Mouse (Mus musculus) T-helper 17 cell (primary cell): Measurements from ENCODE around the gene Rad51b.

Experiments
- in situ Hi-C, 2 experiments: fragments of 300-600 bp; cut with MboI, MseI; formaldehyde crosslinking; loops; 1 replicate in 1 of 2; 2 replicates in 1 of 2; pipeline ENCODE4 v1.15.1; 2025; ENCODE audit warnings: high pct_unique_total_duplicates in 2 of 2

Gene Rad51b

GRCm38 (mm10) chr12:79433724-79434442, 136.8 kb downstream of the Rad51b start:
- in situ Hi-C loops = no loop called here

DNA sequence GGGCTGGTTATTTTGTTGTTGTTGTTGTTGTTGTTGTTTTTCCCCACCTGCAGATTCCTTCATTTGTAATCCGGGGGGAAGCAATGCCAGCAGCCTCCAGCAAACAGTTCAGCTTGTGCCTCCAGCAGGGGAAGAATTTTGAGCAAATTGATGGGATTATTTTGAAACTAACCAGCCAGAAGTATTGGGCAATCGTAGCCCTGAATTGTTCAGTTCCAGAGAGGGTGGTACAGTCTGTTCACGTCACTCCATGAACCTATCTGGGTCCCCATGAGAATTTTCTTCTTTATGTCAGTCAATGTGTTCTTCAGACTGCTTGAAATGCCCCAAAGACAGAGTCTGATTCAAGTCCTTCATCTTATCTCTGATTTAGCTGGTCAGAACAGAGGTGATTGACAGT, 138.4 kb downstream of the Rad51b start:
- in situ Hi-C loops = no loop called here

DNA sequence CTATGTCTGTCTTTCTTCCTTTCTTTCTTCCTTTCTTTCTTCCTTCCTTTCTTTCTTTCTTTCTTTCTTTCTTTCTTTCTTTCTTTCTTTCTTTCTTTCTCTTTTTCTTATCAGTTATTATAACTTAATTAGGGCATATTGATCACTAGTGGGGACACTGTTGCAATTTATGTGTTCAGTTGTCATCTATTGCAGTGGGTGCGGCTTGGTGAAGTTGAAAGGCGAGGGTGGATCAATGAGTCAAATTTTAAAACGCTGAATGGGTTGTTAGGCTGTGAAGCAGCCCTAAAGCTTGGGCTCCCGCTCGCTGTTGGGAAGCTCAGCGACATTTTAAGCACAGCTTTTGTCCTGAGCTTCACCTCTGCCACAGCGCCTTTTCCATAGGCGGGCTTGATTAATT, 139.0 kb downstream of the Rad51b start:
- in situ Hi-C loops = no loop called here

DNA sequence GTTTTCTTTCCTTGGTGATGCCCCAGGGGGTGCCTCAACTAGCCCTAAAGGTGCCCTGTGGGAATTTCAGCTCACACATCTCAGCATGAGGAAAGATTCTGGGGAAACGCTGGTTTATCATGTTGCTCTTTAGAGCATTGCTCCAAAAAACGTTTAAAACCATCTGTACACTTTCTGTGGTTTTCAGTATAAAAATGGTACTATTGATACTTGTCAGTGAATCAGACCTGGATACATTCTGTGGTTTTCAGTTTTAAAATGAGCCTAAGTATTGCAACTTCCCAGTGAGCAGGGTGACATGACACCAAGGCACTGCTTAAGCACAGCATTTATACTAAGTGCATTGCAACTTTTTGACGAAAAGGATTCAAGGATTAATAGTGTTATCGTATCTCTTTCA, 139.8 kb downstream of the Rad51b start:
- in situ Hi-C loops = no loop called here

GRCm38 (mm10) chr12:79437572-79437971, 140.5 kb downstream of the Rad51b start:
- in situ Hi-C loops = no loop called here

GRCm38 (mm10) chr12:79439961-79440360, 142.9 kb downstream of the Rad51b start:
- in situ Hi-C loops = no loop called here

- in situ Hi-C loops = no loop called here
Observed at GRCm38 (mm10) chr12:79441210-79442005, 144.3 kb downstream of the Rad51b start.

GRCm38 (mm10) chr12:79442126-79442525, 145.0 kb downstream of the Rad51b start:
- in situ Hi-C loops = no loop called here

GRCm38 (mm10) chr12:79442836-79443390, 145.8 kb downstream of the Rad51b start:
- in situ Hi-C loops = no loop called here

- in situ Hi-C loops = no loop called here
Observed at GRCm38 (mm10) chr12:79444646-79445045, 147.6 kb downstream of the Rad51b start.

DNA sequence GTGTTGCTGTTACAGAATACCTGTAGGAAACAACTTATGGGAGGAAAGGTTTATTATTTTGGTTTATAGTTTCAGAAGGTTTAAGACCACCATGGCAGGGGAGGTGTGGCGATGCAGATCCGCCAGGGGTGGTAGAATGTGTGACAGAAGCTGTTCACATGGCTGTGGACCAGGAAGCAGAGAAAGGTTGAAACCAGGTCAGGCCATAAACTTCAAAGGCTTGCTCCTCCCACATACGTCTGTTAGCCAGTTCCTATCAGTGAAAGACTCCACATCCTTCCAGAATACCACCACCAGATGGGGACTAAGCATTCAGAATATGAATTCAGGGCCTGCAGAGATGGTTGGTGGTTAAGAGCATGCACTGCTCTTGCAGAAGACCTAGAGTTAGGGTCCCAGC, 150.0 kb downstream of the Rad51b start:
- in situ Hi-C loops = no loop called here

DNA sequence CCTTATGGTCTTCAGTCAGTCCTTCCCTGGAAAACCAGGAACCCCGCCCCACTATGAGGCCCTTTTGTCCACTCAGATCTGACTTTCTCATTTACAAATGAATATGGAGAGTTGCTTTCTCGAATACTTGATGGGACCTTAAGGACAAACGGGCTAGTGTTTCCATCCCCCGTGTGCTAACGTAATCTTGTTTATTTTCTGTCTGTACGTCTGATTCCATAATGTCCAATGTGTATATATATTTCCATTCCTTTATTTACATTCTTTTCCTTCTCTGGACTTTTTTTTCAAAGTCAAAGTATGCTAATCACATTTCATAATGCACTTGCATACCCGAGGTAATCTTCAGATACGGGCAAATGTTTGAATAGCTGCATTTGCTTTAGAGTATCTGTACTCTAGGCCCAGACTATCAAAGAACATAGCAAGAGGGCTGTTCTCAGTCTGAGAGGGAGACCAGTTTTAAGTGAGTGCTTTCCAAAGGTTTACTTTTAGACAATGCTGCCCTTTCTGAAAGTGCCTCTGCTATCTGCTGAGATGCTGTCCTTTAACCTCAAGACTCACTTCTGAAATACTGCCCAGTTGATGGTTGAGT, 152.8 kb downstream of the Rad51b start:
- in situ Hi-C loops = no loop called here

- in situ Hi-C loops = no loop called here
Observed at GRCm38 (mm10) chr12:79452882-79453281, 155.8 kb downstream of the Rad51b start.

GRCm38 (mm10) chr12:79454017-79454416, 156.9 kb downstream of the Rad51b start:
- in situ Hi-C loops = no loop called here

- in situ Hi-C loops = no loop called here
Observed at GRCm38 (mm10) chr12:79455061-79455847, 158.2 kb downstream of the Rad51b start.

GRCm38 (mm10) chr12:79455848-79456164, 158.7 kb downstream of the Rad51b start:
- in situ Hi-C loops = no loop called here

DNA sequence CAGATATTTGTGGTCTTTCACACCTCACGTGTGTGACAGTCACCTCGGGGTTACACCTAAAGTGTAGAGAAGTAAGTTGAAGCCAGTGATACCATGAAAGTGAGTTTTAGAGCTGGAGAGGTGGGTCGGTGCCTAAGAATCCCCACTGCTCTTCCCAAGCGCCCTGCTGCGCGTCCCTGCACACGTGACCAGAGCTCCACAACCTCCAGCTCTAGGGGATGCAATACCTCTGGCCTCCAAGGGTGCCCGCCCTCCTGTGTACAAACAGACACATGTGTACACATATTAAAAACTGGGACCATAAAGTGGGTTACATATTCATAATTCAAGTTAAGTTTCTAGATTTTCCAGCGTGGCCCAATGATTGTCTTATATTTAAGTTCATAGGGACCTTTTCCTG, 159.2 kb downstream of the Rad51b start:
- in situ Hi-C loops = no loop called here

- in situ Hi-C loops = no loop called here
Observed at GRCm38 (mm10) chr12:79463371-79463770, 166.3 kb downstream of the Rad51b start.

- in situ Hi-C loops = no loop called here
Observed at GRCm38 (mm10) chr12:79470113-79470512, 173.0 kb downstream of the Rad51b start.

GRCm38 (mm10) chr12:79471868-79472267, 174.8 kb downstream of the Rad51b start:
- in situ Hi-C loops = no loop called here

- in situ Hi-C loops = no loop called here
Observed at GRCm38 (mm10) chr12:79476413-79477046, 179.4 kb downstream of the Rad51b start.
